19 mouse cellular contexts compared by ENCODE assay signal in the genomic region with DNA sequence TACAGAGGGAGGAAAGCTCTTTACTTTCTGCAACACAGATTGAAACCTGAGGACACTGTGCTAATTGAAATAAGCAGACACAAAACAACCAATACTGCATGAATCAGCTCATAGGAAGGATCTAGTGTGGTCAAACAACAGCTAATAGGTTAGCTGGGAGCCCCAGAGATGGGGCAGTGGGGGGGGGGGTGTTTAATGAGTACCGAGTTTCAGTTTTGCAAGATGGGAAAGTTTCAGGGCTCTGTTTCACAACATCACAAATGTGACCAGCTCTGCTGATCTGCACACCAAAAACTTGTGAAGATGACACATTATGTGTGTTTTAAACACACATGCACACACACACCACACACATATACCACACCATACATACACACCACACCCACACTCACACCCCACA.
"Had no signal": no experiment of that assay in that cellular context is flagged by ENCODE, and none has a peak within 500 bp of the region (broad histone marks: within the 10 kb centered on the region; RNA-seq: fewer than 3 reads in every experiment).

No protein-coding gene starts in this region.

- H3K9ac ChIP-seq: lung, embryonic 14.5 days; midbrain, embryonic 12.5 days; neural tube, embryonic 13.5 days; neural tube, embryonic 15.5 days had no signal

- H3K27ac ChIP-seq: midbrain, embryonic 10.5 days; midbrain, embryonic 12.5 days; neural tube, embryonic 13.5 days; neural tube, embryonic 15.5 days had no signal

- H3K4me2 ChIP-seq: lung, embryonic 14.5 days; midbrain, embryonic 12.5 days; neural tube, embryonic 13.5 days; neural tube, embryonic 15.5 days had no signal

- ATAC-seq: midbrain, embryonic 16.5 days had no signal

- H3K9me3 ChIP-seq: midbrain, embryonic 10.5 days; midbrain, embryonic 12.5 days; neural tube, embryonic 13.5 days; neural tube, embryonic 15.5 days had no signal

- DNase-seq: lung, adult 18-20 months; lung, embryonic 14.5 days; lung, postnatal 10 days; lung, postnatal 4 days; midbrain, embryonic 14.5 days; retina, postnatal 1 day; right cerebral cortex, adult 18-20 months; right cerebral cortex, postnatal 25 days; right cerebral cortex, postnatal 4 days; spleen, adult 18-20 months; thymus, adult 18-20 months; thymus, postnatal 14 days; thymus, postnatal 36 days had no signal

- H3K36me3 ChIP-seq: midbrain, embryonic 10.5 days; midbrain, embryonic 12.5 days; neural tube, embryonic 13.5 days; neural tube, embryonic 15.5 days had no signal

- H3K4me3 ChIP-seq: midbrain, embryonic 10.5 days; midbrain, embryonic 12.5 days; myocyte; neural tube, embryonic 13.5 days; neural tube, embryonic 15.5 days had no signal

- H3K27me3 ChIP-seq: midbrain, embryonic 12.5 days; neural tube, embryonic 13.5 days; neural tube, embryonic 15.5 days had no signal
